Mouse (Mus musculus): Measurements from ENCODE around the gene Dapp1. TPM values are rescaled to one million over a fixed set of nuclear protein-coding genes. Genes with fewer than 3 reads are reported as not detected.

Dapp1 gene
- polyA plus RNA-seq, 1 experiment from 2014 or later: 22.8 TPM

- H3K4me1 ChIP-seq (ENCODE audit: control insufficient read depth in 2 of 2, insufficient read depth in 2 of 2, low read length in 2 of 2): peaks cover 13 to 27% of the 10 kb centered on the region in 2 experiments
- no peak overlapping the region for H3K4me3 ChIP-seq (ENCODE audit: control insufficient read depth in 1 of 2, insufficient read depth in 1 of 2, low read depth in 1 of 2, low read length in 2 of 2)
- H3K36me3 ChIP-seq (ENCODE audit: control insufficient read depth, insufficient read depth, low read length): no peaks in the 10 kb centered on the region
- ATAC-seq (ENCODE audit: insufficient number of reproducible peaks, insufficient read depth, low FRiP score, low read depth): no peak
- H3K9me3 ChIP-seq (ENCODE audit: control insufficient read depth, low read length): no peaks in the 10 kb centered on the region
- H3K27me3 ChIP-seq (ENCODE audit: control insufficient read depth, insufficient read depth, low read length): no peaks in the 10 kb centered on the region
- no peak overlapping the region for H3K4me2 ChIP-seq (ENCODE audit: low read length)
- H3K9ac ChIP-seq (ENCODE audit: low read length): no peak overlapping the region
- WGBS: 88% methylated on average over 7 of the region's 7 CpGs
- no peak overlapping the region for H3K27ac ChIP-seq (replicated peaks in 1 of 2; ENCODE audit: control insufficient read depth in 1 of 2, insufficient read depth in 1 of 2, low read depth in 2 of 2, low read length in 2 of 2)
Measured at GRCm38 (mm10) chr3:137975435-137975834, 5.9 kb downstream of the Dapp1 start.

GRCm38 (mm10) chr3:137974306-137974705 lies 7.0 kb downstream of the Dapp1 start:
- Histone ChIP-seq H3K9me3 (ENCODE audit: control insufficient read depth, low read length) (no peaks in the 10 kb centered on the region), H3K36me3 (ENCODE audit: control insufficient read depth, insufficient read depth, low read length) (no peaks in the 10 kb centered on the region), H3K4me1 (ENCODE audit: control insufficient read depth in 2 of 2, insufficient read depth in 2 of 2, low read length in 2 of 2) (peaks cover 17 to 29% of the 10 kb centered on the region in 2 experiments), H3K4me2 (ENCODE audit: low read length) (no peak overlapping the region), H3K4me3 (ENCODE audit: control insufficient read depth in 1 of 2, insufficient read depth in 1 of 2, low read depth in 1 of 2, low read length in 2 of 2) (no peak overlapping the region), H3K9ac (ENCODE audit: low read length) (no peak overlapping the region), H3K27ac (replicated peaks in 1 of 2; ENCODE audit: control insufficient read depth in 1 of 2, insufficient read depth in 1 of 2, low read depth in 2 of 2, low read length in 2 of 2) (no peak overlapping the region), H3K27me3 (ENCODE audit: control insufficient read depth, insufficient read depth, low read length) (no peaks in the 10 kb centered on the region)
- no peak for ATAC-seq (ENCODE audit: insufficient number of reproducible peaks, insufficient read depth, low FRiP score, low read depth)
- WGBS: 77% methylated on average over 8 of the region's 8 CpGs

- no peak for ATAC-seq (ENCODE audit: insufficient number of reproducible peaks, insufficient read depth, low FRiP score, low read depth)
- H3K27ac ChIP-seq (replicated peaks in 1 of 2; ENCODE audit: control insufficient read depth in 1 of 2, insufficient read depth in 1 of 2, low read depth in 2 of 2, low read length in 2 of 2): no peak overlapping the region
- WGBS: 95% methylated on average over 7 of the region's 7 CpGs
Measured at GRCm38 (mm10) chr3:137972989-137973388, 8.4 kb downstream of the Dapp1 start.

GRCm38 (mm10) chr3:137972224-137972623 lies 9.1 kb downstream of the Dapp1 start:
- Histone ChIP-seq H3K4me3 (ENCODE audit: control insufficient read depth in 1 of 2, insufficient read depth in 1 of 2, low read depth in 1 of 2, low read length in 2 of 2) (no peak overlapping the region), H3K9me3 (ENCODE audit: control insufficient read depth, low read length) (no peaks in the 10 kb centered on the region), H3K27ac (replicated peaks in 1 of 2; ENCODE audit: control insufficient read depth in 1 of 2, insufficient read depth in 1 of 2, low read depth in 2 of 2, low read length in 2 of 2) (peak overlapping the region; percentile 14 to 43; a peak in 1 of 4 replicates), H3K27me3 (ENCODE audit: control insufficient read depth, insufficient read depth, low read length) (no peaks in the 10 kb centered on the region), H3K4me2 (ENCODE audit: low read length) (no peak overlapping the region), H3K36me3 (ENCODE audit: control insufficient read depth, insufficient read depth, low read length) (no peaks in the 10 kb centered on the region), H3K4me1 (ENCODE audit: control insufficient read depth in 2 of 2, insufficient read depth in 2 of 2, low read length in 2 of 2) (peaks cover 24 to 43% of the 10 kb centered on the region in 2 experiments), H3K9ac (ENCODE audit: low read length) (peak overlapping the region; percentile 30; the same call in 1 of the 2 replicates)
- 45% methylated on average over 5 of the region's 5 CpGs for WGBS
- 0 out of 2 replicates have a peak, but pooled peaks have one; percentile 19 for ATAC-seq (ENCODE audit: insufficient number of reproducible peaks, insufficient read depth, low FRiP score, low read depth)

More at GRCm38 (mm10) chr3:137972989-137973388, 8.4 kb downstream of the Dapp1 start:
- Histone ChIP-seq H3K4me3 (ENCODE audit: control insufficient read depth in 1 of 2, insufficient read depth in 1 of 2, low read depth in 1 of 2, low read length in 2 of 2) (no peak overlapping the region), H3K4me1 (ENCODE audit: control insufficient read depth in 2 of 2, insufficient read depth in 2 of 2, low read length in 2 of 2) (peaks cover 24 to 35% of the 10 kb centered on the region in 2 experiments), H3K36me3 (ENCODE audit: control insufficient read depth, insufficient read depth, low read length) (no peaks in the 10 kb centered on the region), H3K9ac (ENCODE audit: low read length) (no peak overlapping the region; the same call in 1 of the 2 replicates), H3K27me3 (ENCODE audit: control insufficient read depth, insufficient read depth, low read length) (no peaks in the 10 kb centered on the region), H3K4me2 (ENCODE audit: low read length) (no peak overlapping the region), H3K9me3 (ENCODE audit: control insufficient read depth, low read length) (no peaks in the 10 kb centered on the region)

- no peaks in the 10 kb centered on the region for H3K27me3 ChIP-seq (ENCODE audit: control insufficient read depth, insufficient read depth, low read length)
- ATAC-seq (ENCODE audit: insufficient number of reproducible peaks, insufficient read depth, low FRiP score, low read depth): no peak
- no peaks in the 10 kb centered on the region; the same call in 1 of the 2 replicates for H3K36me3 ChIP-seq (ENCODE audit: control insufficient read depth, insufficient read depth, low read length)
- H3K9ac ChIP-seq (ENCODE audit: low read length): no peak overlapping the region
- peak overlapping the region; percentile 45 to 87; a peak in 3 of 4 replicates for H3K27ac ChIP-seq (replicated peaks in 1 of 2; ENCODE audit: control insufficient read depth in 1 of 2, insufficient read depth in 1 of 2, low read depth in 2 of 2, low read length in 2 of 2)
- 47% methylated on average over 12 of the region's 12 CpGs for WGBS
- no peaks in the 10 kb centered on the region for H3K9me3 ChIP-seq (ENCODE audit: control insufficient read depth, low read length)
- peaks cover 24 to 43% of the 10 kb centered on the region in 2 experiments for H3K4me1 ChIP-seq (ENCODE audit: control insufficient read depth in 2 of 2, insufficient read depth in 2 of 2, low read length in 2 of 2)
- no peak overlapping the region for H3K4me3 ChIP-seq (ENCODE audit: control insufficient read depth in 1 of 2, insufficient read depth in 1 of 2, low read depth in 1 of 2, low read length in 2 of 2)
- H3K4me2 ChIP-seq (ENCODE audit: low read length): peak overlapping the region; percentile 37
Measured at GRCm38 (mm10) chr3:137969951-137970350, 11.4 kb downstream of the Dapp1 start.

GRCm38 (mm10) chr3:137968820-137969486 lies 12.4 kb downstream of the Dapp1 start:
- H3K27me3 ChIP-seq (ENCODE audit: control insufficient read depth, insufficient read depth, low read length): no peaks in the 10 kb centered on the region
- 15% methylated on average over 9 of the region's 9 CpGs for WGBS
- no peak overlapping the region; the same call in 1 of the 2 replicates for H3K9ac ChIP-seq (ENCODE audit: low read length)
- peak overlapping the region; percentile 51 for H3K4me2 ChIP-seq (ENCODE audit: low read length)
- no peak overlapping the region for H3K4me3 ChIP-seq (ENCODE audit: control insufficient read depth in 1 of 2, insufficient read depth in 1 of 2, low read depth in 1 of 2, low read length in 2 of 2)
- peaks cover 24 to 43% of the 10 kb centered on the region in 2 experiments for H3K4me1 ChIP-seq (ENCODE audit: control insufficient read depth in 2 of 2, insufficient read depth in 2 of 2, low read length in 2 of 2)
- no peaks in the 10 kb centered on the region for H3K9me3 ChIP-seq (ENCODE audit: control insufficient read depth, low read length)
- H3K36me3 ChIP-seq (ENCODE audit: control insufficient read depth, insufficient read depth, low read length): no peaks in the 10 kb centered on the region; the same call in 1 of the 2 replicates
- no peak for ATAC-seq (ENCODE audit: insufficient number of reproducible peaks, insufficient read depth, low FRiP score, low read depth)
- H3K27ac ChIP-seq (replicated peaks in 1 of 2; ENCODE audit: control insufficient read depth in 1 of 2, insufficient read depth in 1 of 2, low read depth in 2 of 2, low read length in 2 of 2): peak overlapping the region; percentile 84 to 87

DNA sequence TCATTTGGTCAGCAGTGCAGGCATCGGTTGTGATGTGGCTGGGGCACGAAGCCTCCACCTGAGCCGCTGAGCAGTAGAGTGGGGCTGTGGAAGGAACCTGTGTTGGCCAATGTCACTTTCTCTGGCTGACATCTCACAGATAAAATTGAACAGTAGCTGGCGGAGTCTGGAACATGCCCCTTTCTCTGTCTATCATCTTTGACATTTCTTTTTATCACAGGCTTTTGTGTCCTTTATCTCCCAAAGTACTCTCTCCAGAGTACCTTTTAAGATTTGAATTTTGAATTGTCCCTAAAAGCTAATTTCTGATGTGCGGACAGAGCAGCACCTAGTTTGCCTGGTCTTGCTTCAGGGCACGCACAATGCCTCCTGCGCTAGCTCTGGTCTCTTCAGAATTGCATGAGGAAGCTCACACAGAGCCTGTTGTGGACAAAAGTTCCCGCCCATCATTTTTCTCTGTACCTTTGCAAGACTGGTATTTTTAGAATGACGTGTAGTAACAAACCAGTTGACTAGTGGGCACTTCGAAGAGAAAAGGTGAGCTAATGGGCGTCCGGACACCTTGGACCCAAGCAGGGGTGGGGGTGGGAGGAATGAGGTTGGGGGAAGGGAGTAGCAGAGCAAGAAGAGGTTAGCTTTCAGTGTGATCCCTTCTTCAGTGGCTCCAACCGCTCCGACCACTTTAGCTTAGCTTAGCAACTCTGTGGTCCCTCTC lies 13.1 kb downstream of the Dapp1 start:
- Histone ChIP-seq H3K4me3 (ENCODE audit: control insufficient read depth in 1 of 2, insufficient read depth in 1 of 2, low read depth in 1 of 2, low read length in 2 of 2) (no peak overlapping the region), H3K9me3 (ENCODE audit: control insufficient read depth, low read length) (no peaks in the 10 kb centered on the region), H3K4me1 (ENCODE audit: control insufficient read depth in 2 of 2, insufficient read depth in 2 of 2, low read length in 2 of 2) (peaks cover 27 to 46% of the 10 kb centered on the region in 2 experiments), H3K36me3 (ENCODE audit: control insufficient read depth, insufficient read depth, low read length) (no peaks in the 10 kb centered on the region; the same call in 1 of the 2 replicates), H3K27me3 (ENCODE audit: control insufficient read depth, insufficient read depth, low read length) (no peaks in the 10 kb centered on the region), H3K9ac (ENCODE audit: low read length) (no peak overlapping the region; the same call in 1 of the 2 replicates), H3K27ac (replicated peaks in 1 of 2; ENCODE audit: control insufficient read depth in 1 of 2, insufficient read depth in 1 of 2, low read depth in 2 of 2, low read length in 2 of 2) (peak overlapping the region; percentile 84 to 87), H3K4me2 (ENCODE audit: low read length) (peak overlapping the region; percentile 51)
- WGBS: 39% methylated on average over 14 of the region's 14 CpGs
- no peak for ATAC-seq (ENCODE audit: insufficient number of reproducible peaks, insufficient read depth, low FRiP score, low read depth)

Measured in heart, embryonic 14.5 days (tissue).